Mouse (Mus musculus) midbrain, embryonic 12.5 days (tissue): Measurements from ENCODE around the gene Qk. TPM values are rescaled to one million over a fixed set of nuclear protein-coding genes. Genes with fewer than 3 reads are reported as not detected.

Experiments
- ATAC-seq: fragments of 200-750 bp; cut with Nextera tagmentation; 2 replicates; pipeline ENCODE4 v1.8.0; 2017; ENCODE audit warnings: low read depth, moderate TSS enrichment, moderate library complexity; ENCODE audit not compliant: low FRiP score
- H3K27ac ChIP-seq: fragments of 300-500 bp; sonication (generic); replicated peaks from 2 replicates; pipeline ENCODE4 v1.5.1; 2016; ENCODE audit warnings: mild to moderate bottlenecking
- H3K27me3 ChIP-seq: fragments of 300-500 bp; sonication (generic); 2 replicates; pipeline ENCODE4 v1.6.1; 2016; ENCODE audit warnings: mild to moderate bottlenecking
- H3K36me3 ChIP-seq: fragments of 300-500 bp; sonication (generic); 2 replicates; pipeline ENCODE4 v1.6.1; 2016
- H3K4me1 ChIP-seq: fragments of 300-500 bp; sonication (generic); 2 replicates; pipeline ENCODE4 v1.6.1; 2016
- H3K4me2 ChIP-seq: fragments of 300-500 bp; sonication (generic); replicated peaks from 2 replicates; pipeline ENCODE4 v1.6.1; 2016; ENCODE audit warnings: mild to moderate bottlenecking, moderate library complexity
- H3K4me3 ChIP-seq: fragments of 300-500 bp; sonication (generic); 2 replicates; pipeline ENCODE4 v1.5.1; 2016; ENCODE audit warnings: mild to moderate bottlenecking
- H3K9ac ChIP-seq: fragments of 300-500 bp; sonication (generic); replicated peaks from 2 replicates; pipeline ENCODE4 v1.6.1; 2016; ENCODE audit warnings: mild to moderate bottlenecking, moderate library complexity
- H3K9me3 ChIP-seq: fragments of 300-500 bp; sonication (generic); 2 replicates; pipeline ENCODE4 v1.6.1; 2016; ENCODE audit warnings: mild to moderate bottlenecking
- WGBS: fragments of 180-500 bp; shearing (Covaris S2); methylation state at CpG from one replicate; pipeline ENCODE4 v1.1.7; 2016; 5-methylcytosine and 5-hydroxymethylcytosine counted together
- polyA plus RNA-seq: library from polyadenylated mRNA; unstranded; fragments of >200 nt; fragmentation: Nextera tagmentation; extraction: Ambion mirVana; gene quantifications from 2 replicates; pipeline ENCODE4 v1.2.1, GENCODE M21; 2016

Qk gene
- polyA plus RNA-seq, 1 experiment from 2014 or later = 45.9 TPM

GRCm38 (mm10) chr17:10336558-10336957, 16.9 kb upstream of the Qk start:
- 71% methylated on average over 12 of the region's 12 CpGs for WGBS
- Histone ChIP-seq H3K4me1 (peaks cover 31% of the 10 kb centered on the region), H3K36me3 (no peaks in the 10 kb centered on the region), H3K27me3 (no peaks in the 10 kb centered on the region), H3K27ac (peak overlapping the region; percentile 96), H3K9me3 (no peaks in the 10 kb centered on the region), H3K9ac (0 out of 2 replicates have a peak overlapping the region, but pooled peaks have one; percentile 28), H3K4me3 (no peak overlapping the region), H3K4me2 (peak overlapping the region; percentile 58)
- no peak for ATAC-seq

DNA sequence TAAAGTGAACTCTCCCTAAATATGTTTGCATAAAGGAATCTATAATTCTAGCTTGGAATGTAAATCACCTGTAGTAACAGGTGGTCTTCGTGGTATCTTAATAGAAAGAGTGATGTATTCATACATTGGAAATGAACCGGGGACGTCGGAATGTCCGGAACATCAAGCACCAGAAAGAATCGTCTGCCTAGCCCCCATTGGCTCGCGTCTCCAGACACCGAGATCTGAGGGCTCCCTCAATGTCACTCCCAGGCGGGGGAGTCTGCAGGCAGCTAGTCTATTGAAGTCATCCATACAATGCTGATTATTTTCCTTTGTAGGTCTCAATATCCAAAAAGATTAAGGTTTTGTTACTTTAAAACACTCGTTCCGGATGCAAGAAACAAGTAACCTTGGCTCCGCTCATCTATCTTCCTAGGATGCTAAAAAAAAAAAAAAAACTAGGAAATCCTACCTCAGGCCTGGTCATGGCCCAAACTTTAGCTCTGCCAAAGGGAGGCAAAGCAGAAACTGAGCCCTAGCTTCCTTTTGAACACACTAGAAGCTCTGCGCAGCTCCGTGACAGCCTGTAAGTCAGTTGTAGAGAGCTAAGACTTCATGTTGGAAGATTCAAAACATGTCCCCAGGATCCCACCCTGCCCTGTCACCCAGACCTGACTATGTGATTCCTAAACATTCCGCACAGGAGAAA, 16.3 kb upstream of the Qk start:
- H3K4me1 ChIP-seq = peaks cover 31% of the 10 kb centered on the region
- peak overlapping the region; percentile 96 for H3K27ac ChIP-seq
- H3K4me2 ChIP-seq = peak overlapping the region; percentile 58
- 6% methylated on average over 16 of the region's 16 CpGs for WGBS
- no peaks in the 10 kb centered on the region for H3K27me3 ChIP-seq
- peak; percentile 53 for ATAC-seq
- H3K9ac ChIP-seq = peak overlapping the region; percentile 37; the same call in 1 of the 2 replicates
- no peaks in the 10 kb centered on the region for H3K9me3 ChIP-seq
- 0 out of 2 replicates have a peak, but pooled peaks cover 4% of the 10 kb centered on the region for H3K36me3 ChIP-seq
- peak overlapping the region; percentile 37 for H3K4me3 ChIP-seq

DNA sequence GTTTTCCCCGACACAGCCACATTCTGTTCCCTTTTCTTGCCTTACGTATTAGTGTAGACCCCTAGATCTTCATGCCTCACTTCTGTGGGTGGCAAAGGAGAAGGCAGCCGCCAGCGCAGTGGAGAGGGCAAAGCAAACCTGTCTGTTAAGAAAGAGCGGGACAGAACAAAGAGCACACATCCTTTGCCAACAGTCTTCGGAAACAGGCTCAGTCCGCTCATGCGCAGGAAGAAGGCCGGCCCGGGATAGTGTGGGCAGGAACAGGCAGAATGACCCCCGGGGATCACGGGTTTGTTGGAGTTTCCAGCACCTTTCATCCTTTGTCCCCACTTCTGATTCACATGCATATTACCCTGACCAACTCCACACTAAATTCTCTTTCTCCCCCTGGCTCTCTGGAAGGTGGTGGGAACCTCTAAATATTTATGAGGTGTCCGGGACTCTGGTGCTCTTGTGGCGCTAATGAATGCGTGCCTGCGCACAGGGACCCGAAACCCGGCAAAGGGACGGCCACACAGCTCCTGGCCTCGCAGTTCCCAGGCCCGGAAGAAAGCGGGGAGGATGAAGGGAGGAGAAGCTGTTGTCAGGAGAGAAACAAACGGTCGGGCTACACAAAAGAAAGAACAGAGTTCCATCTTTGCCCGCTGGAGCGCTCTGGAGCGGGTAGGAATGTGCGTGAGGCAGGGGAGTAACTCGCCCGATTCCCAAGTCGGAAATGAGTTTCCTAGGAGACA, 15.5 kb upstream of the Qk start:
- no peaks in the 10 kb centered on the region for H3K27me3 ChIP-seq
- H3K4me1 ChIP-seq = peaks cover 35% of the 10 kb centered on the region
- H3K9ac ChIP-seq = peak overlapping the region; percentile 56
- H3K27ac ChIP-seq = peak overlapping the region; percentile 96
- H3K36me3 ChIP-seq = 0 out of 2 replicates have a peak, but pooled peaks cover 4% of the 10 kb centered on the region
- peak overlapping the region; percentile 58 for H3K4me2 ChIP-seq
- WGBS = under 1% methylated on average over 31 of the region's 31 CpGs
- peak overlapping the region; percentile 37 for H3K4me3 ChIP-seq
- no peaks in the 10 kb centered on the region for H3K9me3 ChIP-seq
- peak; percentile 95 for ATAC-seq

- Histone ChIP-seq H3K9me3 (no peaks in the 10 kb centered on the region), H3K27me3 (no peaks in the 10 kb centered on the region), H3K27ac (peak overlapping the region; percentile 96), H3K4me1 (peaks cover 40% of the 10 kb centered on the region), H3K9ac (peak overlapping the region; percentile 56), H3K4me3 (peak overlapping the region; percentile 37), H3K36me3 (0 out of 2 replicates have a peak, but pooled peaks cover 4% of the 10 kb centered on the region), H3K4me2 (peak overlapping the region; percentile 58)
- WGBS = 8% methylated on average over 1 of the region's 1 CpGs
- ATAC-seq = peak; percentile 2; the same call in 1 of the 2 replicates
These were observed 14.8 kb upstream of the Qk start for GRCm38 (mm10) chr17:10334481-10334880.

DNA sequence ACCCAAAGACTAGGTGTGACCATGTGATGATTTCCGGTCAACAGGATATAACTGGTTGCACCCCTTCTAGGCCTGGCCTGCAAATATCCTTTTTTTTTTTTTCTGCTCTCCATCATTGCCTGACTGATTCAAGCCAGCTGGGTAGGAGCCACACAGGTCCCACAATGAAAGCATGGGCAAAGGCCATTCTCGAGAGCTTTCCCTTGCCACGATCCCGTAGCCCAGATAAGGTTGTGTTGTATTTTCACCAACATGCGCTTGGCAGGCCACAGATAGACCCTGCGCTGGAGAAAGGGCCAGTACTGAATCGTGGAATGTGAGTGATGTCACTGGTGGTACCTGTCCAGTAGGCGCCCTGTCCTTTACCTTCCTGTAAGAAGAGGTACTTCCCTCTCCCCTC, 13.7 kb upstream of the Qk start:
- no peaks in the 10 kb centered on the region for H3K9me3 ChIP-seq
- H3K27me3 ChIP-seq = no peaks in the 10 kb centered on the region
- 92% methylated on average over 8 of the region's 8 CpGs for WGBS
- peaks cover 45% of the 10 kb centered on the region for H3K4me1 ChIP-seq
- no peak for ATAC-seq
- no peak overlapping the region for H3K4me3 ChIP-seq
- H3K36me3 ChIP-seq = 0 out of 2 replicates have a peak, but pooled peaks cover 4% of the 10 kb centered on the region
- no peak overlapping the region for H3K9ac ChIP-seq
- H3K4me2 ChIP-seq = no peak overlapping the region
- H3K27ac ChIP-seq = peak overlapping the region; percentile 96

GRCm38 (mm10) chr17:10332127-10332526, 12.5 kb upstream of the Qk start:
- Histone ChIP-seq H3K27me3 (no peaks in the 10 kb centered on the region), H3K27ac (no peak overlapping the region), H3K9ac (no peak overlapping the region), H3K36me3 (0 out of 2 replicates have a peak, but pooled peaks cover 4% of the 10 kb centered on the region), H3K4me3 (no peak overlapping the region), H3K9me3 (no peaks in the 10 kb centered on the region), H3K4me1 (peaks cover 46% of the 10 kb centered on the region), H3K4me2 (no peak overlapping the region)
- no peak for ATAC-seq
- WGBS = 70% methylated on average over 3 of the region's 3 CpGs

DNA sequence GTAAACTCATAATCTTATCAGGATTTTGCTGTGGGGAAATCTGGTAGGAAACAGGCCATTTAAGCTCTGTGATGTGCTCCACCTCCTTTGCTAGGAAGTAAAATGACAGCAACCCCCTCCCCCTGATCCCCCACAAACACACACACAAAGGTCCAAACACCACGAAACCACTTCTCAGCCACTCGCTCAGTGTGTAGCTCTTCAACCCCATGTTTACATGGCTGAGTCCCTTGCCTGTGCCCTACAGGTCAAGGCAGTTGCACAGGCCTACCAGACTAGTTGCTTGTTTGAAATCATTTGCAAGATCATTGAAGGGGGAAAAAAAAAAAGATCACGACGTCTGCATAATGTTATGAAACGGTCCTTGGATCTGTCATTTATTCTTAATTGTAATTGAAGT, 9.8 kb upstream of the Qk start:
- Histone ChIP-seq H3K4me1 (peaks cover 34% of the 10 kb centered on the region), H3K9me3 (no peaks in the 10 kb centered on the region), H3K27me3 (no peaks in the 10 kb centered on the region), H3K9ac (no peak overlapping the region), H3K4me2 (no peak overlapping the region), H3K27ac (no peak overlapping the region), H3K4me3 (no peak overlapping the region), H3K36me3 (0 out of 2 replicates have a peak, but pooled peaks cover 7% of the 10 kb centered on the region)
- WGBS = 67% methylated on average over 5 of the region's 5 CpGs
- no peak for ATAC-seq

GRCm38 (mm10) chr17:10328544-10329100, 9.0 kb upstream of the Qk start:
- Histone ChIP-seq H3K4me2 (no peak overlapping the region), H3K4me1 (peaks cover 25% of the 10 kb centered on the region), H3K27ac (no peak overlapping the region), H3K9me3 (no peaks in the 10 kb centered on the region), H3K36me3 (0 out of 2 replicates have a peak, but pooled peaks cover 7% of the 10 kb centered on the region), H3K4me3 (no peak overlapping the region), H3K9ac (no peak overlapping the region), H3K27me3 (no peaks in the 10 kb centered on the region)
- 96% methylated on average over 9 of the region's 9 CpGs for WGBS
- ATAC-seq = no peak

DNA sequence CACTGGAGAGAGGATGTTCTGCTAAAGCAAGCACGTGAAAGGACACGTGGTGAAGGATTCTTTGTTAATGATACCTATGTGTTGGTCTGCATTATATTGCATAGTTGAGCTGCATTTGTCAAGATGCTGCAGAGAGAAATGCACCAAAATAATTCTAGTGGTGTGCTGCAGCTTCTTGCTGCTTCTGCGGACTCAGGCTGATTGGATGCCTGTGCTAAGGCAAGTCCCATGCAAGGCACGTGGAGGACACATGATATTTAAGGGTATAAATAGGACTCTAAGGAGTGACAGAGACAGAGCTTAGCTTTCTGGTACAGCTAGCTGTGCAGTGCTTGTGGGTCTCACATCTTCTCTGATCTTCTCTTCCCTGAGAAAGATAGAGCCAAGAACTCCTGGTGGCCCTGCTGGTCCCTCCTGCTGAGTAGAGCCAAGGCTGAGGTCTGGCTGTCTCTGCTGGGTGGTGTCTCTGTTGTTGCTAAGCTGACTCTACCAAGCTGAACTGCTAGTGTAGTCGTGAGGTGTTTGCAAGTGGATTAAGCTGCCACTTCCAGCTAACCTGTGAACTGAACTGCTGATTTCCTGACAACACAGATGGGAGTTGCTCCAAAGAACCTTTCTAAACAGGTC, 8.0 kb upstream of the Qk start:
- Histone ChIP-seq H3K36me3 (0 out of 2 replicates have a peak, but pooled peaks cover 7% of the 10 kb centered on the region), H3K27ac (no peak overlapping the region), H3K4me1 (peaks cover 25% of the 10 kb centered on the region), H3K4me2 (no peak overlapping the region), H3K27me3 (no peaks in the 10 kb centered on the region), H3K9me3 (no peaks in the 10 kb centered on the region), H3K9ac (no peak overlapping the region), H3K4me3 (no peak overlapping the region)
- WGBS = 74% methylated on average over 5 of the region's 5 CpGs
- ATAC-seq = no peak

GRCm38 (mm10) chr17:10326596-10327045, 7.0 kb upstream of the Qk start:
- no peaks in the 10 kb centered on the region for H3K9me3 ChIP-seq
- ATAC-seq = no peak
- no peak overlapping the region for H3K4me3 ChIP-seq
- H3K27me3 ChIP-seq = no peaks in the 10 kb centered on the region
- no peak overlapping the region for H3K4me2 ChIP-seq
- peaks cover 31% of the 10 kb centered on the region for H3K4me1 ChIP-seq
- H3K9ac ChIP-seq = no peak overlapping the region
- H3K27ac ChIP-seq = no peak overlapping the region
- H3K36me3 ChIP-seq = 0 out of 2 replicates have a peak, but pooled peaks cover 7% of the 10 kb centered on the region
- 75% methylated on average over 3 of the region's 3 CpGs for WGBS

- Histone ChIP-seq H3K4me1 (peaks cover 37% of the 10 kb centered on the region), H3K4me2 (no peak overlapping the region), H3K27me3 (no peaks in the 10 kb centered on the region), H3K9me3 (no peaks in the 10 kb centered on the region), H3K9ac (no peak overlapping the region), H3K36me3 (0 out of 2 replicates have a peak, but pooled peaks cover 3% of the 10 kb centered on the region), H3K27ac (no peak overlapping the region), H3K4me3 (no peak overlapping the region)
- no peak for ATAC-seq
- 95% methylated on average over 4 of the region's 4 CpGs for WGBS
These were observed 6.3 kb upstream of the Qk start for GRCm38 (mm10) chr17:10325921-10326320.
